Mouse (Mus musculus) spleen, adult 2 months (tissue): ENCODE measurements around the gene Clta. TPM values are rescaled to one million over a fixed set of nuclear protein-coding genes. Genes with fewer than 3 reads are reported as not detected.

Experiments
- DNase-seq, 2 experiments: peaks; one replicate each; pipeline versions ENCODE4 v3.0.0 to v3.0.0-alpha.2; 2012 to 2021; ENCODE audit warnings: low spot score in 2 of 2, low read depth in 1 of 2
- H3K27ac ChIP-seq: fragments of 200-500 bp; 2 replicates; pipeline ENCODE4 v1.5.1; 2012; ENCODE audit warnings: low read length, inconsistent platforms; ENCODE audit not compliant: insufficient read depth
- H3K27me3 ChIP-seq: fragments of 200-500 bp; 2 replicates; pipeline ENCODE4 v1.6.1; 2012; ENCODE audit warnings: mild to moderate bottlenecking, moderate library complexity, low read length, inconsistent platforms; ENCODE audit not compliant: control insufficient read depth, insufficient read depth
- H3K36me3 ChIP-seq: fragments of 200-500 bp; 2 replicates; pipeline ENCODE4 v1.6.1; 2012; ENCODE audit warnings: mild to moderate bottlenecking, low read length, inconsistent platforms; ENCODE audit not compliant: control insufficient read depth, insufficient read depth
- H3K4me1 ChIP-seq: fragments of 200-500 bp; 2 replicates; pipeline ENCODE4 v1.6.1; 2011; ENCODE audit warnings: inconsistent platforms; ENCODE audit not compliant: control insufficient read depth, insufficient read depth, insufficient read length
- H3K4me3 ChIP-seq: fragments of 200-500 bp; 2 replicates; pipeline ENCODE4 v1.5.1; 2011; ENCODE audit warnings: mild to moderate bottlenecking, inconsistent platforms; ENCODE audit not compliant: insufficient read depth, insufficient read length; ENCODE audit errors: extremely low read depth
- CTCF ChIP-seq: fragments of 200-500 bp; IDR thresholded peaks from 2 replicates; pipeline ENCODE4 v1.5.1; 2011; ENCODE audit warnings: mild to moderate bottlenecking, inconsistent platforms; ENCODE audit not compliant: insufficient read depth, insufficient read length, insufficient replicate concordance; ENCODE audit errors: extremely low read depth
- POLR2A ChIP-seq: fragments of 200-500 bp; IDR thresholded peaks from 2 replicates; pipeline ENCODE4 v1.6.1; 2011; ENCODE audit warnings: low read depth, low read length, inconsistent platforms
- WGBS: fragments of 180-500 bp; shearing (Covaris S2); methylation state at CpG from one replicate; pipeline ENCODE4 v1.1.7; 2018; 5-methylcytosine and 5-hydroxymethylcytosine counted together
- polyA plus RNA-seq: library from polyadenylated mRNA; depleted of rRNA; stranded (reverse); fragments of >200 nt; gene quantifications from 2 replicates; pipeline ENCODE4 v1.2.3, GENCODE M21; 2012; rRNA removed

Gene Clta
- polyA plus RNA-seq, 1 experiment = 183 TPM

DNA sequence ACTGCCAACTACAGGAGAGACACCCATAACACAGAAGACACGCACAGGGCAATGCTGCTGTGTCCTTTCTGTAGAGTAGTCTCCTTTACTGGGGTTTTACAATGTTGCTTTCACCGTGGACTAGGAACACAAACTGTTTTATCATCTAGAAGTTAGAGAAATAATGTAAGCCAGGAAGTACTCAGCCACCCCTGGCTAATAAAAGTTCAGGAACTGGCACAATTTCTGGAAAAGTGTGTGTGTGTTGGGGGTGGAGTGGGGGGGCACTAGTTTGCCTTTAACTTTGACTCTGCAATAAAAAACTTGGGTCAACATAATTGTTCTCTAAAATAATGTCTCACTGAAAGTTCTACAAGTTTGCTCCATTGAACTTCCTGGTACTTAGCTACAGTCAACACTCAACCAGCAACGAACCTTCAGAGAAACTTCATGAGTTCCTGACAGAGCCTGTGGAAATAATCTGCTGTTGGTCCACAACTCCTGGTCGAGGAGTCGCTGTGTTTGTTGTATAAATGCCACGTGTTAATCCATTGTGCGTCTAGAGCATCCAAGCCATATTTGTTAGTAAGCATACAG is 74.2 kb downstream of the Clta start:
- Histone ChIP-seq H3K4me3 (no peak overlapping the region), H3K4me1 (0 out of 2 replicates have a peak, but pooled peaks cover 6% of the 10 kb centered on the region), H3K27me3 (no peaks in the 10 kb centered on the region), H3K36me3 (no peaks in the 10 kb centered on the region), H3K27ac (no peak overlapping the region)
- DNase-seq = no peak
- TF ChIP-seq CTCF = no peak
- no peak for TF ChIP-seq POLR2A
- WGBS = 87% methylated on average over 7 of the region's 7 CpGs

Other genes with a start within 250 kb of the Clta start
- not detected in 2 replicates for gene Olfr159, start 233.4 kb upstream of the Clta start, polyA plus RNA-seq
- not detected in 2 replicates for gene Olfr156, start 180.6 kb upstream of the Clta start, polyA plus RNA-seq
- gene Olfr157, start 164.3 kb upstream of the Clta start, polyA plus RNA-seq = not detected in 2 replicates
- not detected in 2 replicates for gene Olfr155, start 152.9 kb upstream of the Clta start, polyA plus RNA-seq
- gene Reck, start 128.9 kb upstream of the Clta start, polyA plus RNA-seq = 5.2 and 7.2 TPM in 2 replicates
- gene Glipr2, start 47.1 kb upstream of the Clta start, polyA plus RNA-seq = 13.7 and 19.8 TPM in 2 replicates
- gene Ccin, start 21.0 kb upstream of the Clta start, polyA plus RNA-seq = 0.04 and 0.12 TPM in 2 replicates
- 21.8 and 25.1 TPM in 2 replicates for gene Gne, start 79.7 kb downstream of the Clta start, polyA plus RNA-seq
- gene Rnf38, start 229.3 kb downstream of the Clta start, polyA plus RNA-seq = 122 and 144 TPM in 2 replicates